Mouse (Mus musculus) hindbrain, embryonic 10.5 days (tissue): ENCODE results near the gene Ldah. TPM values are rescaled to one million over a fixed set of nuclear protein-coding genes. Genes with fewer than 3 reads are reported as not detected.

Experiments used
- DNase-seq: peaks from one replicate; pipeline ENCODE4 v3.0.0-alpha.2; 2017; ENCODE audit warnings: low spot score
- H3K27ac ChIP-seq: fragments of 300-500 bp; sonication (generic); 2 replicates; pipeline ENCODE4 v1.5.1; 2016; ENCODE audit warnings: mild to moderate bottlenecking, moderate library complexity
- H3K27me3 ChIP-seq: fragments of 300-500 bp; sonication (generic); 2 replicates; pipeline ENCODE4 v1.6.1; 2016; ENCODE audit warnings: mild to moderate bottlenecking; ENCODE audit not compliant: poor library complexity, insufficient read depth, severe bottlenecking
- H3K36me3 ChIP-seq: fragments of 300-500 bp; sonication (generic); 2 replicates; pipeline ENCODE4 v1.6.1; 2016; ENCODE audit warnings: mild to moderate bottlenecking, moderate library complexity
- H3K4me1 ChIP-seq: fragments of 300-500 bp; sonication (generic); replicated peaks from 2 replicates; pipeline ENCODE4 v1.6.1; 2016; ENCODE audit warnings: mild to moderate bottlenecking
- H3K4me3 ChIP-seq: fragments of 300-500 bp; sonication (generic); 2 replicates; pipeline ENCODE4 v1.5.1; 2016; ENCODE audit warnings: mild to moderate bottlenecking, moderate library complexity
- H3K9me3 ChIP-seq: fragments of 300-500 bp; sonication (generic); 2 replicates; pipeline ENCODE4 v1.6.1; 2016; ENCODE audit warnings: mild to moderate bottlenecking, moderate library complexity
- WGBS: fragments of 180-500 bp; shearing (Covaris S2); methylation state at CpG from one replicate; pipeline ENCODE4 v1.1.7; 2016; 5-methylcytosine and 5-hydroxymethylcytosine counted together
- polyA plus RNA-seq: library from polyadenylated mRNA; unstranded; fragments of >200 nt; fragmentation: Nextera tagmentation; extraction: Ambion mirVana; gene quantifications from 2 replicates; pipeline ENCODE4 v1.2.1, GENCODE M21; 2016

The Ldah gene
- polyA plus RNA-seq, 1 experiment from 2014 or later: 62.1 TPM

- Histone ChIP-seq H3K4me3 (no peak overlapping the region), H3K27me3 (no peaks in the 10 kb centered on the region), H3K9me3 (no peaks in the 10 kb centered on the region), H3K4me1 (peaks cover 30% of the 10 kb centered on the region), H3K27ac (peak overlapping the region; percentile 90), H3K36me3 (peaks cover 30% of the 10 kb centered on the region)
- 29% methylated on average over 17 of the region's 17 CpGs for WGBS
- DNase-seq: peak; percentile 95
Measured at GRCm38 (mm10) chr12:8326825-8327674, 119.1 kb downstream of the Ldah start.

- Histone ChIP-seq H3K4me3 (no peak overlapping the region), H3K36me3 (peaks cover 28% of the 10 kb centered on the region), H3K9me3 (no peaks in the 10 kb centered on the region), H3K4me1 (peaks cover 35% of the 10 kb centered on the region), H3K27me3 (no peaks in the 10 kb centered on the region), H3K27ac (peak overlapping the region; percentile 90)
- WGBS: 64% methylated on average over 1 of the region's 1 CpGs
- no peak for DNase-seq
Measured at GRCm38 (mm10) chr12:8327675-8328053, 119.8 kb downstream of the Ldah start.

GRCm38 (mm10) chr12:8329236-8329635, 121.3 kb downstream of the Ldah start:
- no peak for DNase-seq
- Histone ChIP-seq H3K4me1 (peaks cover 38% of the 10 kb centered on the region), H3K27me3 (no peaks in the 10 kb centered on the region), H3K9me3 (no peaks in the 10 kb centered on the region), H3K36me3 (peaks cover 27% of the 10 kb centered on the region), H3K27ac (no peak overlapping the region), H3K4me3 (no peak overlapping the region)
- 91% methylated on average over 7 of the region's 7 CpGs for WGBS

GRCm38 (mm10) chr12:8331489-8332173, 123.7 kb downstream of the Ldah start:
- Histone ChIP-seq H3K36me3 (peaks cover 33% of the 10 kb centered on the region), H3K4me3 (no peak overlapping the region), H3K27ac (peak overlapping the region; percentile 75), H3K9me3 (no peaks in the 10 kb centered on the region), H3K27me3 (no peaks in the 10 kb centered on the region), H3K4me1 (peaks cover 38% of the 10 kb centered on the region)
- peak; percentile 30 for DNase-seq
- WGBS: 60% methylated on average over 14 of the region's 14 CpGs

- DNase-seq: no peak
- H3K9me3 ChIP-seq: no peaks in the 10 kb centered on the region
- 60% methylated on average over 5 of the region's 5 CpGs for WGBS
- peak overlapping the region; percentile 69 for H3K27ac ChIP-seq
- no peaks in the 10 kb centered on the region for H3K27me3 ChIP-seq
- no peak overlapping the region for H3K4me3 ChIP-seq
- peaks cover 38% of the 10 kb centered on the region for H3K36me3 ChIP-seq
- H3K4me1 ChIP-seq: peaks cover 37% of the 10 kb centered on the region
Measured at GRCm38 (mm10) chr12:8332174-8332542, 124.3 kb downstream of the Ldah start.

- peaks cover 38% of the 10 kb centered on the region for H3K36me3 ChIP-seq
- WGBS: 86% methylated on average over 8 of the region's 8 CpGs
- DNase-seq: no peak
Measured at GRCm38 (mm10) chr12:8333617-8334016, 125.7 kb downstream of the Ldah start.

GRCm38 (mm10) chr12:8334261-8334660, 126.4 kb downstream of the Ldah start:
- no peaks in the 10 kb centered on the region for H3K9me3 ChIP-seq
- no peaks in the 10 kb centered on the region for H3K27me3 ChIP-seq
- peaks cover 42% of the 10 kb centered on the region for H3K4me1 ChIP-seq
- DNase-seq: no peak
- H3K4me3 ChIP-seq: no peak overlapping the region
- H3K36me3 ChIP-seq: peaks cover 32% of the 10 kb centered on the region
- WGBS: 88% methylated on average over 4 of the region's 4 CpGs
- peak overlapping the region; percentile 23; the same call in 1 of the 2 replicates for H3K27ac ChIP-seq

More at GRCm38 (mm10) chr12:8333617-8334016, 125.7 kb downstream of the Ldah start:
- Histone ChIP-seq H3K27ac (peak overlapping the region; percentile 69; the same call in 1 of the 2 replicates), H3K4me1 (peaks cover 36% of the 10 kb centered on the region), H3K27me3 (no peaks in the 10 kb centered on the region), H3K9me3 (no peaks in the 10 kb centered on the region), H3K4me3 (no peak overlapping the region)

Other genes starting within 250 kb of the Ldah start
- gene Apob, start 230.5 kb upstream of the Ldah start, polyA plus RNA-seq: 0.11 and 0.43 TPM in 2 replicates
- 0.81 and 1.9 TPM in 2 replicates for gene Gdf7, start 93.8 kb downstream of the Ldah start, polyA plus RNA-seq
- gene Hs1bp3, start 105.3 kb downstream of the Ldah start, polyA plus RNA-seq: 14.2 and 16.7 TPM in 2 replicates